Mouse (Mus musculus): ENCODE results near the gene Gabra1.

Gabra1 gene

DNA sequence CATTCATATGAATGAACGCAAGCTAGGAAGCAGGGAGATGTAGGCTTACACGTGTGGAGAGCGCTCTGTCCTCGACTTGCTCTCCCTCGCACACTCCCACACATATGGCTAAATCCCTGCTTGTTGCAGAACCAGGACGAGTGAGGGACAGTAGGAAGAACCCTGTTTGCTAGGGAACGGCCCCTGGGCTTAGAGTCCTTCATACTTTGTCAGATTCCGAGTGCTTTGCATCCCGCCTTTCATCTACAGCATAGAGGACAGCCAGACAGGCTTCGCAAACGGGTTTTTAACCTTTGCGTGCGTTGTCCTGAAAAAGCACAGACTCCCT lies at the start of gene Gabra1:
Gabra1 (minus strand) TSS at position 106 of the 328 bp plus-strand sequence.
- no peak for DNase-seq

GRCm38 (mm10) chr11:42181973-42182824 lies 531 bp downstream of the Gabra1 start:
- DNase-seq: no peak

DNA sequence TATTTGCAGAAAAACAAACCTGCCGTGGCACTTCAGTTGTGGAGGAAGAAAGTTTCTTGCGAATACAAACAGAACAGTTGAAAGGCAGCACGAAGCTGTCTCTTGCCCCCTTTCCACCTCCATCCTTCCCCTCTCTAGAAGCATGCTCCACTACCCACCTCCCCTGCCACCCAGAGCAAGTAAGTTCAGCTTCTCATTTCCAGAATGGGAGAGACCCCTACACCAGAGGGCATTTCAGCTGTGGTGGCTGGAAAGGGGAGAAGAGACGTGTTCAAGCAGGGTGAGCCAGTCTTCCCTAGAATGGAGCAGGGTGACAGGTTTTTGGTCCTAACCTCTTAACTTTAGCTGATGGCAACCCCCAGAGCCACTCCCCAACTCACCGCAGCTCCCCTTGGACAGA lies 1.3 kb downstream of the Gabra1 start:
- DNase-seq: no peak

DNA sequence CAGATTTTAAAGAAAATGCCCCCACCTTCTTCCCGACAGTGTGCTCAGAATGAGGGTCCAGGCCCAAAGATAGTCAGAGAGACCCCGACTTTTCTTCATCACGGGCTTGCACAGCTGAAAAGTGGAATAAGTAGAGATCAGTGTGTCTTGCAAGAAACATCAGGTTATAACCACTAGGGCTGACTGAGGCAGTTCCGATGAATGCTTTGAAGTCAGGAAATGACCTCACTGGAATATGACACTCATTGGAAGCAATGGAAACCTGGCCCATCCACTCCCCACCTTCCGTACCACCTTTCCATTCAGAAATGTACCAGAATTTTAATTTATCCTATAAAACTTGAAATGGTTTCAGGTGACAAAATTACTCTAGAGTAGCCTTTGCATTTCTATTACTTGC lies 3.2 kb downstream of the Gabra1 start:
- DNase-seq: no peak

DNA sequence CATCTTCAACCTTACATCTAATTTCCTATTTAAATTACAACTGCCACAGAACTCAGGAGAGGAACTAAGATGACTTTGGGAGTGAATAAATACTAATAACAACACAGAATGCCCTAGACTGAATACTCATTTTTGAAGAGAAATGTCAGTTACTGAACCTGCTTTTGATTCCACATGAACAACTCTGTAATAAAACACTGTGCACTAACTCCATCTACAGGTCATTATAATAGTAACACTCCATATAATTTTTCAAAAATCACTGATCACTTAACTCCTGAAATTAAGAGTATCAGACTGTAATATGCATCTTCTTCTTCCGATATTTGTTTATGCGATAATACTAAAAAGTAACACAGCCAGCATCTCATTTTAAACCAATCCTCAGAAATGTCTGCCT lies 4.4 kb downstream of the Gabra1 start:
- no peak for DNase-seq

DNA sequence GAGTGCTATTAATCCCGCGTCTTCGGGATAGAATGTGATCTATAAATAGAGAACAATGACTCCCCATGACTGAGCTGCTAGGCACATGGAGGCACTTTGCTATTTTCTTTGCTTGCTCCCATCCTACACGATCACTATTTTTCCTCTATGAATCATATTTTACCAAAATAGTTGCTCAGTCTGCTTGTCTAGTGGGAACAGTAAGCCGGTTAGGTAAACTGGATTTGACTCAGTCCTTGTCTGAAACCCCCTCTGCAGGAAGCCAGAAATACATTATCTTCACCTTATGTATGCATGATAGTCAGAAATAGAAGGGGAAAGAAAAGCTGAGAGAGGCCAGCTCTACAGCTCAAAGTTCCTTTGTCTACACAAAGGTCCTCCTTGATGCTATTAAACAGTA lies 31.3 kb downstream of the Gabra1 start:
- DNase-seq: no peak

DNA sequence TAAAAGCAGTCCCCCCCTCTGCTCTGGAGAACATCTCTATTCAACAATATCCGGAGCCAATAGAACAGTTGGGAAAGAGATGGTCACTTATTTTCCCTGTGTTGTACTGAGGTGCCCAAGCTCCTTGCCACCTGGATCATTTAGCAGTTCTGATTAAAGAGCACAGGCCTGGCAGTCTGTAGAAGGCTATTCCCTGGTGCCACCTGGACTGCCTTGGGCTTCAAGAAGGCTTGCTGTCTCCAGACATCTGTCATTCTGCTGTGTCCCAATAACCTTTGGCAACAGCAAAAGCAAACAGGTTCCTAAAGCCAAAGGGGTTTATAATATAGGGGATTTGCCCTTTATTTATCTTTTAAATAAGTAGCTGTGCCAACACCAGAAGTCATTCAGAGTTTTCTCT lies 65.8 kb downstream of the Gabra1 start:
- DNase-seq: no peak

GRCm38 (mm10) chr11:42110051-42110450 lies 72.7 kb downstream of the Gabra1 start:
- DNase-seq: no peak

DNA sequence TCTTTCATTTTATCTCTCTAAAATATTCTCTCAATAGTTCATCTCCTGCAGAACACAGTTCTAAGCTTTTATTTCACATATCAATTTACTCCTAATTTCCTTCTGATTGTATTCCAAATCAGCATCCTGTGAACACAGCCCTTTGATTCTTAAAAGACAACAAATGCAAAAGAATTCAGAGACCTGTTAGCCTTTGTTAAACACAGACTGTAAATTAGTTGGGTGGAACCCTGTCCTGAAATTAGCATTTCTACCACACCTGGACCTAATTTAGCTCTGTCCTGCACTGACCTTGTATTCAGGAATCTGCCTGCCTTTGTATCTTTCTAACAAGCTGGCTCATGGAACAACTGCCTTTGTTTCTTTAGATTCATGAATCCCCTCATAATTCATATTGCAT lies 73.1 kb downstream of the Gabra1 start:
- DNase-seq: no peak

GRCm38 (mm10) chr11:42095556-42095955 lies 87.2 kb downstream of the Gabra1 start:
- no peak for DNase-seq
